Mouse (Mus musculus): Measurements from ENCODE around the gene Usp20. TPM values are rescaled to one million over a fixed set of nuclear protein-coding genes. Genes with fewer than 3 reads are reported as not detected.
A peak's percentile ranks its signal among the peaks of the same experiment; 100 is the strongest.

Usp20 gene
- total RNA-seq, 1 experiment from 2014 or later = 5.7 TPM

- no peak for ATAC-seq (replicated peaks; ENCODE audit: low read depth, poor library complexity, severe bottlenecking)
These were observed 49.9 kb downstream of the Usp20 start for GRCm38 (mm10) chr2:31031972-31032371.

- ATAC-seq (replicated peaks; ENCODE audit: low read depth, poor library complexity, severe bottlenecking) = no peak
These were observed 54.7 kb downstream of the Usp20 start for GRCm38 (mm10) chr2:31036811-31037210.

GRCm38 (mm10) chr2:31040043-31040442, 58.0 kb downstream of the Usp20 start:
- no peak for ATAC-seq (replicated peaks; ENCODE audit: low read depth, poor library complexity, severe bottlenecking)

GRCm38 (mm10) chr2:31040487-31040886, 58.4 kb downstream of the Usp20 start:
- no peak for ATAC-seq (replicated peaks; ENCODE audit: low read depth, poor library complexity, severe bottlenecking)

- ATAC-seq (replicated peaks; ENCODE audit: low read depth, poor library complexity, severe bottlenecking) = no peak
These were observed 59.3 kb downstream of the Usp20 start for GRCm38 (mm10) chr2:31041386-31041785.

- no peak for ATAC-seq (replicated peaks; ENCODE audit: low read depth, poor library complexity, severe bottlenecking)
These were observed 60.8 kb downstream of the Usp20 start for GRCm38 (mm10) chr2:31042881-31043280.

GRCm38 (mm10) chr2:31043856-31044255, 61.8 kb downstream of the Usp20 start:
- no peak for ATAC-seq (replicated peaks; ENCODE audit: low read depth, poor library complexity, severe bottlenecking)

GRCm38 (mm10) chr2:31048037-31048436, 66.0 kb downstream of the Usp20 start:
- peak; percentile 66 for ATAC-seq (replicated peaks; ENCODE audit: low read depth, poor library complexity, severe bottlenecking)

- ATAC-seq (replicated peaks; ENCODE audit: low read depth, poor library complexity, severe bottlenecking) = peak; percentile 43; the same call in 1 of the 2 replicates
These were observed 70.4 kb downstream of the Usp20 start for GRCm38 (mm10) chr2:31052441-31052840.

GRCm38 (mm10) chr2:31053426-31053825, 71.3 kb downstream of the Usp20 start:
- ATAC-seq (replicated peaks; ENCODE audit: low read depth, poor library complexity, severe bottlenecking) = no peak

GRCm38 (mm10) chr2:31053851-31054340, 71.8 kb downstream of the Usp20 start:
- ATAC-seq (replicated peaks; ENCODE audit: low read depth, poor library complexity, severe bottlenecking) = no peak

GRCm38 (mm10) chr2:31056070-31056469, 74.0 kb downstream of the Usp20 start:
- no peak for ATAC-seq (replicated peaks; ENCODE audit: low read depth, poor library complexity, severe bottlenecking)

GRCm38 (mm10) chr2:31057549-31058177, 75.6 kb downstream of the Usp20 start:
- ATAC-seq (replicated peaks; ENCODE audit: low read depth, poor library complexity, severe bottlenecking) = no peak

- no peak for ATAC-seq (replicated peaks; ENCODE audit: low read depth, poor library complexity, severe bottlenecking)
These were observed 76.4 kb downstream of the Usp20 start for GRCm38 (mm10) chr2:31058443-31058842.

- ATAC-seq (replicated peaks; ENCODE audit: low read depth, poor library complexity, severe bottlenecking) = no peak
These were observed 78.2 kb downstream of the Usp20 start for GRCm38 (mm10) chr2:31060271-31060670.

- ATAC-seq (replicated peaks; ENCODE audit: low read depth, poor library complexity, severe bottlenecking) = peak; percentile 83
These were observed 79.0 kb downstream of the Usp20 start for GRCm38 (mm10) chr2:31060787-31061730.

- peak; percentile 77 for ATAC-seq (replicated peaks; ENCODE audit: low read depth, poor library complexity, severe bottlenecking)
These were observed 80.0 kb downstream of the Usp20 start for GRCm38 (mm10) chr2:31061868-31062628.

GRCm38 (mm10) chr2:31066019-31066789, 84.1 kb downstream of the Usp20 start:
- ATAC-seq (replicated peaks; ENCODE audit: low read depth, poor library complexity, severe bottlenecking) = no peak

- no peak for ATAC-seq (replicated peaks; ENCODE audit: low read depth, poor library complexity, severe bottlenecking)
These were observed 85.0 kb downstream of the Usp20 start for GRCm38 (mm10) chr2:31067059-31067595.
